Mouse (Mus musculus) kidney, embryonic 16.5 days (tissue): Measurements from ENCODE around the gene Ccdc15. TPM values are rescaled to one million over a fixed set of nuclear protein-coding genes. Genes with fewer than 3 reads are reported as not detected.

Experiments used
- ATAC-seq: fragments of 200-750 bp; cut with Nextera tagmentation; 2 replicates; pipeline ENCODE4 v1.8.0; 2017; ENCODE audit warnings: moderate TSS enrichment; ENCODE audit not compliant: low FRiP score, low TSS enrichment
- H3K27ac ChIP-seq: fragments of 300-500 bp; sonication (generic); 2 replicates; pipeline ENCODE4 v1.5.1; 2014; ENCODE audit warnings: low read length
- H3K27me3 ChIP-seq: fragments of 300-500 bp; sonication (generic); 2 replicates; pipeline ENCODE4 v1.6.1; 2014; ENCODE audit warnings: low read length, control low read depth, mixed read lengths; ENCODE audit not compliant: insufficient read depth
- H3K36me3 ChIP-seq: fragments of 300-500 bp; sonication (generic); 2 replicates; pipeline ENCODE4 v1.6.1; 2014; ENCODE audit warnings: low read length, control low read depth, mixed read lengths; ENCODE audit not compliant: insufficient read depth
- H3K4me1 ChIP-seq: fragments of 300-500 bp; sonication (generic); 2 replicates; pipeline ENCODE4 v1.6.1; 2014; ENCODE audit warnings: low read length, control low read depth, mixed read lengths; ENCODE audit not compliant: insufficient read depth
- H3K4me2 ChIP-seq: fragments of 300-500 bp; sonication (generic); replicated peaks from 2 replicates; pipeline ENCODE4 v1.6.1; 2014; ENCODE audit warnings: low read depth, low read length
- H3K4me3 ChIP-seq: fragments of 300-500 bp; sonication (generic); 2 replicates; pipeline ENCODE4 v1.5.1; 2014; ENCODE audit warnings: mild to moderate bottlenecking, low read length
- H3K9ac ChIP-seq: fragments of 300-500 bp; sonication (generic); replicated peaks from 2 replicates; pipeline ENCODE4 v1.6.1; 2014; ENCODE audit warnings: low read length
- H3K9me3 ChIP-seq: fragments of 300-500 bp; sonication (generic); 2 replicates; pipeline ENCODE4 v1.6.1; 2016; ENCODE audit warnings: low read length, control low read depth
- WGBS: fragments of 180-500 bp; shearing (Covaris S2); extraction: QIAGEN DNeasy Blood & Tissue Kit; methylation state at CpG from one replicate; pipeline ENCODE4 v1.1.7; 2014; 5-methylcytosine and 5-hydroxymethylcytosine counted together
- polyA plus RNA-seq: library from polyadenylated mRNA; unstranded; fragments of >200 nt; fragmentation: Nextera tagmentation; extraction: Ambion mirVana; gene quantifications from 2 replicates; pipeline ENCODE4 v1.2.1, GENCODE M21; 2015

Gene Ccdc15
- polyA plus RNA-seq, 1 experiment from 2014 or later = 5.2 TPM

DNA sequence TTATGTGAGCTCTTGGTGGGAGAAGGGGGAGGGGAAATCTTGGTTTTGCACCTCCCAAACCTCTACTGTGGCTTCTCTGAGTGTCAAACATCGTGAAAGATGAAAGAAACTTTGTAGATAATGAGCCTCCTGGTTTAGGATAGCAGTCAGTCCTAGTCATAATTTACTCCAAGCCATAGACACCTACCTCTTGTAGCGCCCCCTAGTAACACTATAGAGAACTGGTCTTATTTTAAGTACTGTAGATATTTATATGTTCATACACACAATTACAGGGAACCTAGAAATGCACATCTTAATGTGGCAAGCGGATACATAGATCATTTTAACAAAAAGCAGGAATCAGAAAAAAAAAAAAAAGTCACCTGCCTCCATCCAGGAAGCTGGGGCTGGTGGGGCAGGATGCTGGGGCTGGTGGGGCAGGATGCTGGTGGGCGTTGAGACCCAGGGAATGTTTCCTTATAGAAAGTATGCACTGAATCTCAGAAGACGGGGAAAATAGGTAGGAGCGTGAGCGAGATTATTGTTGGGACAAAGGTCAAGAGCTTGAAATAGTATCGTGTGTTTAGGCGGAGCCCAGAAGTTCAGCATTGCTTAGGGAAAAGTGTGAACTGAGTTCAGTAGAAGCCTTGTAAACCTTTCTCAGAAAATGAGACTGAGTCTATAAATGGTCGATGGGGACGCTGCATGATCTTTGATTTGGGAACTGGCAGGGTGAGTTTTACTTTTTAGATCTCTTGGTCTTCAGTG is 20.0 kb upstream of the Ccdc15 start:
- no peaks in the 10 kb centered on the region for H3K36me3 ChIP-seq
- no peak overlapping the region for H3K9ac ChIP-seq
- H3K4me2 ChIP-seq = no peak overlapping the region
- H3K4me3 ChIP-seq = no peak overlapping the region
- H3K9me3 ChIP-seq = no peaks in the 10 kb centered on the region
- peaks cover 2% of the 10 kb centered on the region; the same call in 1 of the 2 replicates for H3K4me1 ChIP-seq
- peak overlapping the region; percentile 51 for H3K27ac ChIP-seq
- peak; percentile 35; the same call in 1 of the 2 replicates for ATAC-seq
- H3K27me3 ChIP-seq = no peaks in the 10 kb centered on the region
- 58% methylated on average over 11 of the region's 11 CpGs for WGBS

DNA sequence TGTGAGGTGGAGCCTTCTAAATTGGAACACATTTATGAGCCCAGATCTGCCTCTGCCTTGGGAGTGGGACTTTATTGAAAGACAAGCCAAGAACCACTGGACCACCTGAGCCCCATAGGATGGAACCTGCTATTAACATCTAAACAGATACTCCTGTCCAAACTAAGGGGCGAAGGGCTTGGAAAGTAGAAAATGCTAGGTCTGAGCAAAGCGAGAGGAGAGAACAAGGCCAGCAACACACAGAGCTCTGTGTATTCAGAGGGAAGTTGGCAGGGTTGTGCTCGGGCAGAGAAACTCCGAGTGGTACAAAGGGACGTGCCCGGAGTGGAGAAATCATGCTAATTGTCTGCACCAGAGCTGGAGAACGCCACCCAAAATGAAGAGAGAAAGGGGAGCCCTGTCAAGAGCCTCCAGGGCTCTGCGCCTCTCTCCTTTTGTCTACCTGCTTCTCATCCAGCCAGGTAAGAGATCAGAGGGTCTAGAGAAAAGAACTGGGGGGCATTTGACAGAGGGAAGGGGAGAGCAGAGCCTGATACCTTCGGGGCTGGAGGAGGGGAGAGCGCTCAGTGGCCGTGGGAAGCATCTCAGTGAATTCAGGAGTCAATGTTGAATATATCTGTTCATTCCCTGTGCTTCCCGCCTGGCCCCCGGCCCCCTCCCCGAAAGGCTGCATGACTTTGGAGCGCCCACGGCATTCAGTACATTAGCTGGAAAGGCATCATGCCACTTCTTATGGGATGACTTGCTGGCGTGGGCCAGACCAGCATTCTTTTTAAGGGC is 19.3 kb upstream of the Ccdc15 start, which contains the start of gene Hepacam:
Hepacam (plus strand) TSS at position 51 of the 780 bp plus-strand sequence.
- Histone ChIP-seq H3K27ac (peak within 1 kb of the TSS; percentile 25; the same call in 1 of the 2 replicates), H3K4me3 (no peak within 1 kb of the TSS), H3K4me1 (peaks cover 2% of the 10 kb centered on the region; the same call in 1 of the 2 replicates), H3K9me3 (no peaks in the 10 kb centered on the region), H3K36me3 (no peaks in the 10 kb centered on the region), H3K4me2 (no peak within 1 kb of the TSS), H3K27me3 (no peaks in the 10 kb centered on the region), H3K9ac (no peak within 1 kb of the TSS)
- 89% methylated on average over 17 of the region's 17 CpGs for WGBS
- ATAC-seq = no peak

DNA sequence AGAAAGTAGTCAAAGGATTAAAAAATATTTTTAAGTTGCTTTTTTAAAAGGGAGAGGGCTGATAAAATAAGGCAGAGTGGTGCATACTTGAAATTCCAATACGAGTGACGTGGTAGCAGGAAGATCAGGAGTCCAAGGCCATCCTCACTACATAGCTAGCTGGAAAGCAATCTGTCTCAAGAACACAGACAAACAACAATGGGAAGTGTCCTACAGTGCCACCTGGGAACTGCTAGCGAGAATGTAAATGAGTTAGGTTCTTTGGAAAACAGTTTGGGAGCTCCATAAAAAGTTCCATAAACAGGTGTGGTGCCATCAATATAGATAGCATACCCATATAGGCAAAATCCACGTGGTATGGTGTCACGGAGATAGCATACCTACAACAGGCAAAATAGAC is 17.5 kb upstream of the Ccdc15 start:
- no peak overlapping the region for H3K4me3 ChIP-seq
- H3K9ac ChIP-seq = no peak overlapping the region
- H3K27ac ChIP-seq = no peak overlapping the region
- no peaks in the 10 kb centered on the region for H3K9me3 ChIP-seq
- H3K36me3 ChIP-seq = no peaks in the 10 kb centered on the region
- no peaks in the 10 kb centered on the region for H3K27me3 ChIP-seq
- H3K4me1 ChIP-seq = no peaks in the 10 kb centered on the region
- H3K4me2 ChIP-seq = no peak overlapping the region
- 68% methylated on average over 5 of the region's 5 CpGs for WGBS
- no peak for ATAC-seq

DNA sequence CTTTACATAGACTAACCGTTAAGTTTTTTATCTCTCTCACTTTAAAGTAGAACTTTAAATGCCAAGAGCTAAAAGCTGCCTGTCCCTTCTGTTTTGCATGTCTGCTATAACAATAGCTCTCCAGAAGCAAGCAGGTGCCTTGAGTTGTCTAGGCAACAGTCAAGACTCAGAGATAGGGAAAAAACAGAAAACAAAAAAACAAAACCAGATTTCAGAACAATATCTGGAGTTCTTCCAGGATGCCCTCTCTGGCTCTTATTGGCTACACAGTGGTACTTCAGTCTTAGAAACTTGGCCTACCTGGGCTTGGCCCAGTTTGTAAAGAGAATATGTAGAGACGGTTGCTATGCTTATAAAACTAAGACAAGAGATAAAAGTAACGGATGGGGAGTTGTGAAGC is 16.2 kb upstream of the Ccdc15 start:
- no peak overlapping the region for H3K9ac ChIP-seq
- H3K27me3 ChIP-seq = no peaks in the 10 kb centered on the region
- 77% methylated on average over 3 of the region's 3 CpGs for WGBS

DNA sequence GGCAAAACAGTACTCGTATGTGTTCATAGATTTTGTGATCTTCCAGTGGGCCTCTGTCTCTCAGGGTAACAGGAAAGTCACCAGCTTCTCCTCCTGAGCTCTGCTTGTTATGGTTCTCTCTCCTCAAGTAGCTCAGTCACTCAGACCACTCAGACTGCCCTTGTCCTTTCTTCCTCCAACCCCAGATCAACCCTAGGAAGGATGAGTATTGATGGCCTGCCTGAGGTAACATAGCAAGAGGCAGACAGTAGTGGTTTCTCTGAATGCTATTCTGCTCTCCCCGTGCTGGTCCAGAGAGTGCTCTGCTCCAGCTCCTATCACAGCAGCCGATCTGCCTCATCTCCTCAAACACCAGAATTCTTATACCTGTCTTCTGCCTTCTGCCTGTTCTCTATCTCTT is 15.3 kb upstream of the Ccdc15 start:
- Histone ChIP-seq H3K27me3 (no peaks in the 10 kb centered on the region), H3K4me1 (peaks cover 7% of the 10 kb centered on the region; the same call in 1 of the 2 replicates), H3K36me3 (no peaks in the 10 kb centered on the region), H3K9ac (no peak overlapping the region), H3K4me3 (no peak overlapping the region), H3K4me2 (no peak overlapping the region), H3K27ac (no peak overlapping the region), H3K9me3 (no peaks in the 10 kb centered on the region)
- 68% methylated on average over 3 of the region's 3 CpGs for WGBS
- ATAC-seq = no peak

More for the DNA sequence above, 16.2 kb upstream of the Ccdc15 start:
- Histone ChIP-seq H3K9me3 (no peaks in the 10 kb centered on the region), H3K27ac (no peak overlapping the region), H3K4me2 (no peak overlapping the region), H3K4me1 (peaks cover 2% of the 10 kb centered on the region; the same call in 1 of the 2 replicates), H3K36me3 (no peaks in the 10 kb centered on the region), H3K4me3 (no peak overlapping the region)
- no peak for ATAC-seq

DNA sequence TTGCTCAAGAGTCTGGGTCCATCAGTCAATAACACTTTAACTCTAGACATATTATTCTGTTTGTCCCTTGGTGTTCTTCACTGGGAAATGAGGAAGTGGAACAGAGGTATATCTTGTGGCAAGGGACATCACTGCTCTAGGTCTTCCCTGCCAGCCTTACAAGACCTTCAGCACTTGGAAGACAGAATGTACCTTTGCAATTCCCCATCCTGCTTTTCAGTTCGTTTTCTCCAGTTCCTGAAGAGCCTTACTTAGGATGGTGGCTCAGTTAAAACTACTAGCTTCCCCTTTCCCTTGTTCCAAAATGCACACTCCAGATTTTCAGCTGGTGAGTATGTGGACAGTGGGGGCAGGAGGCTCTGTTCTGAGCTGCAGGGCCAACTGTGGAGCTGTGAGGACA is 14.6 kb upstream of the Ccdc15 start:
- H3K27ac ChIP-seq = no peak overlapping the region

DNA sequence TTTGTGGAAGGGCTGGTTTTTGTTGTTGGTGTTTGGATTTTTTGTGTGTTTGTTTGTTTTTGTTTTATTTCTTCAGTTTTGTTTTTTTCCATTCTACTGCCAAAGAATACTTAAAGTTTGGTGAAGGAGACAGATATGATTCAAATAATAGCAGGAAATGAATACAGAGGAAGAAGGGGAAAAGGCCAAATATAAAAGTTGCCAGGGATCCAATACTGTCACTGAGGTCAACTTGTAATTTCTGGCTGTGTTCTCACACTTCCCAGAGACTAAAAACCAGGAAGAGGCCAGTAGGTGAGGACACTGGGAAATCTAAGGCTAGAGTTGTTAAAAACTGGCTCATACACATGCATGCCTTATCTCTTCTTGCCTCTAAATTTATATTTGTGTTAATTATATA is 13.9 kb upstream of the Ccdc15 start:
- Histone ChIP-seq H3K27me3 (no peaks in the 10 kb centered on the region), H3K36me3 (no peaks in the 10 kb centered on the region), H3K4me1 (peaks cover 7% of the 10 kb centered on the region; the same call in 1 of the 2 replicates), H3K4me2 (no peak overlapping the region), H3K9me3 (no peaks in the 10 kb centered on the region), H3K27ac (no peak overlapping the region), H3K9ac (no peak overlapping the region), H3K4me3 (no peak overlapping the region)
- ATAC-seq = no peak

More for the DNA sequence above, 14.6 kb upstream of the Ccdc15 start:
- H3K9ac ChIP-seq = no peak overlapping the region
- no peak overlapping the region for H3K4me3 ChIP-seq
- no peaks in the 10 kb centered on the region for H3K36me3 ChIP-seq
- WGBS = 46% methylated on average over 1 of the region's 1 CpGs
- ATAC-seq = no peak
- H3K4me1 ChIP-seq = peaks cover 7% of the 10 kb centered on the region; the same call in 1 of the 2 replicates
- H3K27me3 ChIP-seq = no peaks in the 10 kb centered on the region
- no peak overlapping the region for H3K4me2 ChIP-seq
- H3K9me3 ChIP-seq = no peaks in the 10 kb centered on the region

DNA sequence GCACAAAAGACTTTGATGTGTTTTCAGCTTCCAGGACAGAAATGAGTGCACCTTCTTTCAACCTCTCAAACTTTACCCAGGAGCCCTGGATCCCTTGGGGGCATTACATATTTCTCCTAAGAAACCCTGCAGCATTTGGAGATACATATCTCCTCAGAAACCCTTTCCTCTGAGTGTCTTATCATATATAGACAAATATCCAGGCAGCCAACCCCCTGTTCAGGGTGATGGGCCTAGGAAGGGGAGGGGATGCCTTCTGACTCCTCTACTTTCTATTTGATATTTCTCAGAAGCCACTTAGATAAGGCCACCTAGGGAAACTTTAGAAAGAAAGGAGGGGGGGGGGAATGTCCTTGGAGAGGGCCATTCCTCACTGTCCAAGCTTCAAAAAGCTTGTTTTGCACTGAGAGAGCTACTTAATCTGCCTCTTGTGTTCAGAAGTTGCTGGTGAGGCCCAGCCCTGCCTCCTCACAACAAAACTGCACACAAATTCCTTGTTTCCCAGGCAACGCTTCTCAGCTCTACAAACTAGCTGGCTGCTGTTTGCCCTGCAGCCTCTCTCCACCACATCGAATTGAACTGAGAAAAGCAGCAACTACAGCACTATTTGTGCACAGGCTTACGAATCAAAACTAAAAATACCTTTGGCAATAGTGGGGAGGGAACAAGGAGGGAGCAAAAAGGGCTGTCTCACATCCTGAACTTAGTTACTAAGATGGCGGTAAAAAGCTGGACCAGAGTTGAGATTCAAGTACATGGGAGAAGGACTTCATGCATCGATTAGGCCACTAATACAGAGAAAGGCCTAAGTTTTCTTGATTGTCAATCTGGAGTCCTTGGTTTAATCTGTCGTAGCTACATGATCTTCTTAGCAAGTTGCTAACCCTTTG is 11.3 kb upstream of the Ccdc15 start:
- H3K36me3 ChIP-seq = no peaks in the 10 kb centered on the region
- H3K9me3 ChIP-seq = no peaks in the 10 kb centered on the region
- H3K27me3 ChIP-seq = no peaks in the 10 kb centered on the region
- H3K27ac ChIP-seq = 0 out of 2 replicates have a peak overlapping the region, but pooled peaks have one; percentile 16
- H3K4me1 ChIP-seq = peaks cover 7% of the 10 kb centered on the region; the same call in 1 of the 2 replicates
- H3K4me2 ChIP-seq = no peak overlapping the region
- no peak overlapping the region for H3K9ac ChIP-seq
- WGBS = 64% methylated on average over 6 of the region's 6 CpGs
- no peak overlapping the region for H3K4me3 ChIP-seq
- peak; percentile 85 for ATAC-seq

DNA sequence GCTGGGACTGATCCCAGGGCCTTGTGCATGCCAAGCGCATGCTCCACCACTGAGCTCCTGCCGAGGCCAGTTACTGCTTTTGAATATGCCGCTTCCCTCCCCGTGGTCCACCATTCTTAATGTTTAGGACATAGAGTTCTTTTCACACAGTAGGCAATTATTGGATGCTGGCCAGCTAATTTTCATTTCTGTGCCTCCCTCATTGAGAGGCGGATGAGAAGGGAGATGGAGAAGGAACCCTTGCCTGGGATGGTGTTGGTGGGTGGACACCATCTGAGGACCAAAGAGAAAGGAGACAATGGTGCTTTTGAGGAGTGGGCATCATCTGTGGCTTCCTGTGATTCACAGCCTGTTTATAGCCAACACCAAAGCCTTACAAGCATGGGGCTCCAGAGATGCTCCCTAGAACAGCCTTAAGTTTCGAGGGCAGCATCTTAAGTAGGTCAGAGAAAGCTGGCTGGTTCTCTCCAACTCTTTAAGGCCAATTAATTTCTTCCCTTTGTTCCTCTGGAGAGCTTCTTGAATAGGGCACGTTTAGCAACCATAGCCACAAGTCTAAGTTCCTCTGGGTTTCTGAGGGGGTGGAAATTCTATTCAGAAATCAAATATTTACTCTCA is 10.6 kb upstream of the Ccdc15 start:
- 0 out of 2 replicates have a peak overlapping the region, but pooled peaks have one; percentile 16 for H3K27ac ChIP-seq

More for the DNA sequence above, 10.6 kb upstream of the Ccdc15 start:
- peaks cover 7% of the 10 kb centered on the region; the same call in 1 of the 2 replicates for H3K4me1 ChIP-seq
- no peaks in the 10 kb centered on the region for H3K36me3 ChIP-seq
- no peak overlapping the region for H3K4me3 ChIP-seq
- WGBS = 79% methylated on average over 7 of the region's 7 CpGs
- no peaks in the 10 kb centered on the region for H3K9me3 ChIP-seq
- no peak overlapping the region for H3K9ac ChIP-seq
- H3K4me2 ChIP-seq = no peak overlapping the region
- no peaks in the 10 kb centered on the region for H3K27me3 ChIP-seq
- no peak for ATAC-seq
